In genomic region chr2:129217612-129218185, GRCm38 (mm10) we compare ENCODE assay signal across 24 mouse cellular contexts. TPM values are rescaled to one million over a fixed set of nuclear protein-coding genes. Genes with fewer than 3 reads are reported as not detected.
DNase-seq lines count a peak whose midpoint lies in the region; ATAC-seq and TF ChIP-seq lines count a peak whose summit lies in the region.
"Had no signal": no experiment of that assay in that cellular context is flagged by ENCODE, and none has a peak within 500 bp of the region (broad histone marks: within the 10 kb centered on the region; RNA-seq: fewer than 3 reads in every experiment).

No protein-coding gene starts in this region.

- 84% methylated on average over 9 of the region's 9 CpGs for WGBS in liver, embryonic 12.5 days (ENCODE audit: insufficient replicate concordance)
- WGBS in liver, postnatal 0 days (ENCODE audit: insufficient replicate concordance): 80% methylated on average over 9 of the region's 9 CpGs
- 17% methylated on average over 9 of the region's 9 CpGs for WGBS in limb, embryonic 13.5 days
- 73% methylated on average over 9 of the region's 9 CpGs for WGBS in forebrain, embryonic 15.5 days

- H3K36me3 ChIP-seq in liver, embryonic 12.5 days: peaks cover 15% of the 10 kb centered on the region
- H3K36me3 ChIP-seq in liver, postnatal 0 days (replicated peaks; ENCODE audit: insufficient read depth, low read length): peaks cover 1% of the 10 kb centered on the region
- H3K36me3 ChIP-seq in limb, embryonic 13.5 days: no peaks in the 10 kb centered on the region
- H3K36me3 ChIP-seq in forebrain, embryonic 15.5 days: no peaks in the 10 kb centered on the region
- H3K36me3 ChIP-seq: embryonic facial prominence, embryonic 13.5 days; hindbrain, embryonic 15.5 days had no signal

- H3K4me2 ChIP-seq in liver, embryonic 12.5 days: no peak overlapping the region
- no peak overlapping the region for H3K4me2 ChIP-seq in liver, postnatal 0 days (ENCODE audit: low read depth, low read length)
- H3K4me2 ChIP-seq in limb, embryonic 13.5 days (replicated peaks): no peak overlapping the region
- H3K4me2 ChIP-seq in forebrain, embryonic 15.5 days (replicated peaks): no peak overlapping the region
- H3K4me2 ChIP-seq: embryonic facial prominence, embryonic 13.5 days; forebrain, embryonic 13.5 days; hindbrain, embryonic 15.5 days; neural tube, embryonic 13.5 days had no signal

- no peak overlapping the region for H3K4me3 ChIP-seq in liver, embryonic 12.5 days
- H3K4me3 ChIP-seq in liver, postnatal 0 days (ENCODE audit: low read depth, low read length): no peak overlapping the region
- H3K4me3 ChIP-seq in limb, embryonic 13.5 days: no peak overlapping the region
- no peak overlapping the region for H3K4me3 ChIP-seq in forebrain, embryonic 15.5 days
- H3K4me3 ChIP-seq: embryonic facial prominence, embryonic 13.5 days; erythroblast, embryonic 14.5 days; forebrain, embryonic 13.5 days; heart, embryonic 10.5 days; hindbrain, embryonic 15.5 days; myocyte; neural tube, embryonic 13.5 days had no signal

- TF ChIP-seq CTCF in liver, postnatal 0 days (IDR thresholded peaks at IDR 0.05; ENCODE audit: low read depth): no peak

- no peaks in the 10 kb centered on the region for H3K9me3 ChIP-seq in liver, embryonic 12.5 days (replicated peaks)
- H3K9me3 ChIP-seq in liver, postnatal 0 days (ENCODE audit: low read length): no peaks in the 10 kb centered on the region
- H3K9me3 ChIP-seq in limb, embryonic 13.5 days: no peaks in the 10 kb centered on the region
- H3K9me3 ChIP-seq in forebrain, embryonic 15.5 days: no peaks in the 10 kb centered on the region
- H3K9me3 ChIP-seq: embryonic facial prominence, embryonic 13.5 days; forebrain, embryonic 13.5 days; heart, embryonic 10.5 days; hindbrain, embryonic 15.5 days; neural tube, embryonic 13.5 days had no signal

- no peak for DNase-seq in liver, postnatal 0 days
- peak; percentile 55 for DNase-seq in ES-CJ7 (ENCODE audit: low read depth, low spot score)
- peak; percentile 36 for DNase-seq in fat pad, adult 2 months (ENCODE audit: extremely low read depth, low read depth, low spot score)
- no peak for DNase-seq in urinary bladder, postnatal 10 days (ENCODE audit: low spot score)
- DNase-seq: cerebellum, adult 18-20 months; cerebellum, postnatal 25 days; embryo, embryonic 11 days; lung, postnatal 4 days; retina, postnatal 1 day; right cerebral cortex, postnatal 25 days; spleen, adult 18-20 months had no signal

- H3K27me3 ChIP-seq in liver, embryonic 12.5 days (replicated peaks): no peaks in the 10 kb centered on the region
- no peaks in the 10 kb centered on the region for H3K27me3 ChIP-seq in liver, postnatal 0 days (ENCODE audit: insufficient read depth, low read length)
- H3K27me3 ChIP-seq in limb, embryonic 13.5 days: no peaks in the 10 kb centered on the region
- no peaks in the 10 kb centered on the region for H3K27me3 ChIP-seq in forebrain, embryonic 15.5 days
- H3K27me3 ChIP-seq: embryonic facial prominence, embryonic 13.5 days; forebrain, embryonic 13.5 days; hindbrain, embryonic 15.5 days; neural tube, embryonic 13.5 days had no signal

- H3K4me1 ChIP-seq in liver, embryonic 12.5 days: peaks cover 56% of the 10 kb centered on the region
- peaks cover 14% of the 10 kb centered on the region for H3K4me1 ChIP-seq in liver, postnatal 0 days (ENCODE audit: insufficient read depth)
- peaks cover 8% of the 10 kb centered on the region for H3K4me1 ChIP-seq in limb, embryonic 13.5 days
- no peaks in the 10 kb centered on the region for H3K4me1 ChIP-seq in forebrain, embryonic 15.5 days
- H3K4me1 ChIP-seq: embryonic facial prominence, embryonic 13.5 days; forebrain, embryonic 13.5 days; hindbrain, embryonic 15.5 days; neural tube, embryonic 13.5 days had no signal

- no peak for TF ChIP-seq EP300 in liver, postnatal 0 days (IDR thresholded peaks at IDR 0.05; ENCODE audit: low read depth)

- peak overlapping the region; percentile 88 for H3K27ac ChIP-seq in liver, embryonic 12.5 days
- no peak overlapping the region for H3K27ac ChIP-seq in liver, postnatal 0 days (ENCODE audit: low read depth)
- H3K27ac ChIP-seq in limb, embryonic 13.5 days: no peak overlapping the region
- no peak overlapping the region for H3K27ac ChIP-seq in forebrain, embryonic 15.5 days (replicated peaks)
- H3K27ac ChIP-seq: embryonic facial prominence, embryonic 13.5 days; forebrain, embryonic 13.5 days; heart, embryonic 10.5 days; hindbrain, embryonic 15.5 days; kidney, postnatal 0 days; liver, embryonic 14.5 days; neural tube, embryonic 13.5 days had no signal

- no peak for ATAC-seq in liver, embryonic 12.5 days
- ATAC-seq in liver, postnatal 0 days: no peak
- ATAC-seq in limb, embryonic 13.5 days (ENCODE audit: low FRiP score, low read depth): no peak
- no peak for ATAC-seq in forebrain, embryonic 15.5 days (replicated peaks)
- ATAC-seq: forebrain, embryonic 13.5 days; midbrain, embryonic 16.5 days had no signal

- H3K9ac ChIP-seq in liver, embryonic 12.5 days: 0 out of 2 replicates have a peak overlapping the region, but pooled peaks have one; percentile 4
- no peak overlapping the region for H3K9ac ChIP-seq in liver, postnatal 0 days (replicated peaks)
- peak overlapping the region; percentile 25; the same call in 1 of the 2 replicates for H3K9ac ChIP-seq in limb, embryonic 13.5 days
- no peak overlapping the region for H3K9ac ChIP-seq in forebrain, embryonic 15.5 days (replicated peaks)
- H3K9ac ChIP-seq: embryonic facial prominence, embryonic 13.5 days; forebrain, embryonic 13.5 days; hindbrain, embryonic 15.5 days; liver, embryonic 14.5 days; neural tube, embryonic 13.5 days had no signal

RNA-seq across cellular contexts. Expression of gene Slc20a1, which starts 19.1 kb away (rescaled TPM):
- polyA plus RNA-seq in liver, embryonic 12.5 days (2016; fragmentation: Nextera tagmentation; extraction: Ambion mirVana): 76.2 and 78.4 TPM in 2 replicates
- polyA plus RNA-seq in liver, postnatal 0 days (2015; fragmentation: Nextera tagmentation; extraction: Ambion mirVana): 20.2 and 24.9 TPM in 2 replicates
- polyA plus RNA-seq in limb, embryonic 13.5 days (2015; fragmentation: Nextera tagmentation; extraction: Ambion mirVana): 33.8 and 35.5 TPM in 2 replicates
- 58.8 TPM in 2 replicates for polyA plus RNA-seq in forebrain, embryonic 15.5 days (2015; fragmentation: Nextera tagmentation; extraction: Ambion mirVana)

Comparison
In these comparisons a context has a peak if more than half of its experiments do, and no peak if none do; other contexts are left out.
1. H3K9ac ChIP-seq: peak in liver, embryonic 12.5 days (single experiment) and limb, embryonic 13.5 days (single experiment); none in liver, postnatal 0 days (single experiment) and forebrain, embryonic 15.5 days (single experiment).
2. DNase-seq: peak in ES-CJ7 (single experiment) and fat pad, adult 2 months (single experiment); none in liver, postnatal 0 days (single experiment) and urinary bladder, postnatal 10 days (single experiment).